ENCODE assay signal across 23 mouse cellular contexts in genomic region chr5:33730516-33730915, GRCm38 (mm10). TPM values are rescaled to one million over a fixed set of nuclear protein-coding genes. Genes with fewer than 3 reads are reported as not detected.
DNase-seq lines count a peak whose midpoint lies in the region; ATAC-seq and TF ChIP-seq lines count a peak whose summit lies in the region.
"Had no signal": no experiment of that assay in that cellular context is flagged by ENCODE, and none has a peak within 500 bp of the region (broad histone marks: within the 10 kb centered on the region; RNA-seq: fewer than 3 reads in every experiment).

No protein-coding gene starts in this region.

- H3K4me3 ChIP-seq in layer of hippocampus, adult 2 months = no peak overlapping the region
- no peak overlapping the region for H3K4me3 ChIP-seq in midbrain, postnatal 0 days (ENCODE audit: low read depth, low read length)
- no peak overlapping the region for H3K4me3 ChIP-seq in midbrain, embryonic 10.5 days
- H3K4me3 ChIP-seq in lung, embryonic 16.5 days (ENCODE audit: low read length) = no peak overlapping the region
- H3K4me3 ChIP-seq: embryonic facial prominence, embryonic 15.5 days; heart, embryonic 10.5 days had no signal

- intact Hi-C loops in left cerebral cortex, postnatal 14 days (cut with DNase I) = no loop called here

- 0 out of 2 replicates have a peak overlapping the region, but pooled peaks have one; percentile 4 for H3K9ac ChIP-seq in midbrain, postnatal 0 days (replicated peaks; ENCODE audit: low read length, poor library complexity, severe bottlenecking)
- H3K9ac ChIP-seq in lung, embryonic 16.5 days (ENCODE audit: low read length) = no peak overlapping the region
- H3K9ac ChIP-seq: embryonic facial prominence, embryonic 15.5 days; hindbrain, embryonic 14.5 days; liver, postnatal 0 days had no signal

- no peak for TF ChIP-seq CTCF in layer of hippocampus, adult 2 months (conservative IDR thresholded peaks at IDR 0.05)
- no peak for TF ChIP-seq CTCF in midbrain, postnatal 0 days (IDR thresholded peaks at IDR 0.05)

- no peaks in the 10 kb centered on the region; the same call in 1 of the 2 replicates for H3K36me3 ChIP-seq in midbrain, postnatal 0 days (ENCODE audit: insufficient read depth, low read length)
- H3K36me3 ChIP-seq in midbrain, embryonic 10.5 days = peaks cover 100% of the 10 kb centered on the region
- H3K36me3 ChIP-seq in lung, embryonic 16.5 days (ENCODE audit: control insufficient read depth, insufficient read depth, low read length) = peaks cover 58% of the 10 kb centered on the region

- H3K4me1 ChIP-seq in midbrain, postnatal 0 days (ENCODE audit: insufficient read depth, low read length) = no peaks in the 10 kb centered on the region
- peaks cover 29% of the 10 kb centered on the region for H3K4me1 ChIP-seq in midbrain, embryonic 10.5 days
- H3K4me1 ChIP-seq in lung, embryonic 16.5 days (replicated peaks; ENCODE audit: control insufficient read depth, insufficient read depth, low read length) = peaks cover 15% of the 10 kb centered on the region

- no peak for DNase-seq in layer of hippocampus, adult 2 months (ENCODE audit: low spot score in 2 of 2)
- no peak for DNase-seq in layer of hippocampus, postnatal 25 days (ENCODE audit: extremely low spot score in 1 of 2, low spot score in 1 of 2)
- no peak for DNase-seq in midbrain, postnatal 0 days (ENCODE audit: low spot score)
- no peak for DNase-seq in midbrain, embryonic 10.5 days (ENCODE audit: low spot score)
- peak; percentile 56 for DNase-seq in lung, postnatal 36 days
- no peak for DNase-seq in left cerebral cortex, postnatal 14 days (ENCODE audit: low spot score in 2 of 2)
- DNase-seq: adrenal gland, postnatal 10 days; cerebellum, adult 9-10 months; gastrocnemius, postnatal 10 days; heart, postnatal 4 days; kidney, adult 2 months; left cerebral cortex, postnatal 4 days; liver, postnatal 0 days; retina, postnatal 1 day; right cerebral cortex, postnatal 25 days; spleen, adult 18-20 months had no signal

- no peaks in the 10 kb centered on the region for H3K9me3 ChIP-seq in midbrain, postnatal 0 days (ENCODE audit: low read length)
- no peaks in the 10 kb centered on the region for H3K9me3 ChIP-seq in midbrain, embryonic 10.5 days (replicated peaks)
- H3K9me3 ChIP-seq in lung, embryonic 16.5 days (ENCODE audit: control insufficient read depth, low read length) = no peaks in the 10 kb centered on the region
- H3K9me3 ChIP-seq: embryonic facial prominence, embryonic 15.5 days; heart, embryonic 10.5 days had no signal

- H3K4me2 ChIP-seq in midbrain, postnatal 0 days (ENCODE audit: low read depth, low read length, poor library complexity, severe bottlenecking) = no peak overlapping the region
- no peak overlapping the region for H3K4me2 ChIP-seq in lung, embryonic 16.5 days (ENCODE audit: low read depth, low read length)
- H3K4me2 ChIP-seq: embryonic facial prominence, embryonic 15.5 days; hindbrain, embryonic 14.5 days; liver, embryonic 11.5 days had no signal

- 57% methylated on average over 5 of the region's 5 CpGs for WGBS in midbrain, postnatal 0 days
- WGBS in midbrain, embryonic 10.5 days = 57% methylated on average over 5 of the region's 5 CpGs
- 51% methylated on average over 5 of the region's 5 CpGs for WGBS in lung, embryonic 16.5 days

- H3K27ac ChIP-seq in layer of hippocampus, adult 2 months = 0 out of 2 replicates have a peak overlapping the region, but pooled peaks have one; percentile 57
- H3K27ac ChIP-seq in midbrain, postnatal 0 days (ENCODE audit: low read depth, low read length) = no peak overlapping the region
- no peak overlapping the region for H3K27ac ChIP-seq in midbrain, embryonic 10.5 days (replicated peaks)
- no peak overlapping the region for H3K27ac ChIP-seq in lung, embryonic 16.5 days (ENCODE audit: low read length)
- H3K27ac ChIP-seq: embryonic facial prominence, embryonic 15.5 days; heart, embryonic 10.5 days; hindbrain, embryonic 14.5 days had no signal

- no peaks in the 10 kb centered on the region for H3K27me3 ChIP-seq in midbrain, postnatal 0 days (ENCODE audit: insufficient read depth, low read length)
- H3K27me3 ChIP-seq in midbrain, embryonic 10.5 days (ENCODE audit: low read depth, poor library complexity, severe bottlenecking) = peaks cover 73% of the 10 kb centered on the region
- no peaks in the 10 kb centered on the region for H3K27me3 ChIP-seq in lung, embryonic 16.5 days (ENCODE audit: control insufficient read depth, insufficient read depth, low read depth, low read length)
- H3K27me3 ChIP-seq: embryonic facial prominence, embryonic 15.5 days had no signal

- no peak for ATAC-seq in midbrain, postnatal 0 days (ENCODE audit: low FRiP score)
- peak; percentile 45 for ATAC-seq in lung, embryonic 16.5 days (ENCODE audit: low read depth)
- ATAC-seq: inflammation-experienced regulatory T-cells, adult 6 months; liver, postnatal 0 days had no signal

RNA-seq across cellular contexts. Expression of gene Fgfr3, which starts 9.0 kb away (rescaled TPM):
- 100 to 1,000 TPM; 137 to 139 TPM for total RNA-seq in layer of hippocampus, adult 2 months (2021)
- 100 to 1,000 TPM; 107 to 123 TPM for total RNA-seq in layer of hippocampus, postnatal 25 days (2021)
- 71.3 and 81.6 TPM in 2 replicates for total RNA-seq in midbrain, postnatal 0 days (2014; rRNA removed)
- 24.5 and 28.1 TPM in 2 replicates for polyA plus RNA-seq in midbrain, postnatal 0 days (2015; fragmentation: Nextera tagmentation; extraction: Ambion mirVana)
- 68.3 and 72.7 TPM in 2 replicates for polyA plus RNA-seq in midbrain, embryonic 10.5 days (2016; fragmentation: Nextera tagmentation; extraction: Ambion mirVana)
- 64.4 and 67.2 TPM in 2 replicates for polyA plus RNA-seq in lung, embryonic 16.5 days (2015; fragmentation: Nextera tagmentation; extraction: Ambion mirVana)
- 100 to 1,000 TPM; 109 to 111 TPM for total RNA-seq in left cerebral cortex, postnatal 14 days (2021)
- total RNA-seq: granulocyte monocyte progenitor cell, adult 5-6 weeks had no signal
- polyA plus RNA-seq: inflammation-experienced regulatory T-cells, adult 6 months had no signal

RNA-seq across cellular contexts. Expression of gene Letm1, which starts 52.1 kb away (rescaled TPM):
- 100 to 1,000 TPM in 1 of 2 experiments, 10 to 100 TPM in 1; 99.8 to 108 TPM for total RNA-seq in layer of hippocampus, adult 2 months (2021)
- total RNA-seq in layer of hippocampus, postnatal 25 days (2021) = 100 to 1,000 TPM in 1 of 2 experiments, 10 to 100 TPM in 1; 98.8 to 103 TPM
- 44.1 and 61.7 TPM in 2 replicates for total RNA-seq in midbrain, postnatal 0 days (2014; rRNA removed)
- 78.2 and 83.4 TPM in 2 replicates for polyA plus RNA-seq in midbrain, postnatal 0 days (2015; fragmentation: Nextera tagmentation; extraction: Ambion mirVana)
- polyA plus RNA-seq in midbrain, embryonic 10.5 days (2016; fragmentation: Nextera tagmentation; extraction: Ambion mirVana) = 47.7 and 50.6 TPM in 2 replicates
- 33.8 and 41.0 TPM in 2 replicates for polyA plus RNA-seq in lung, embryonic 16.5 days (2015; fragmentation: Nextera tagmentation; extraction: Ambion mirVana)
- total RNA-seq in left cerebral cortex, postnatal 14 days (2021) = 100 to 1,000 TPM; 104 to 111 TPM
